Mouse (Mus musculus): Measurements from ENCODE around the gene Gm3005. TPM values are rescaled to one million over a fixed set of nuclear protein-coding genes. Genes with fewer than 3 reads are reported as not detected.
"Not testable (repeated sequence)": the region's sequence is repeated elsewhere in the genome, so short reads cannot be mapped to it uniquely, and the experiment has no call there.

The Gm3005 gene
- polyA plus RNA-seq (2014; fragmentation: Nextera tagmentation; extraction: Ambion mirVana) = 9.0 and 12.1 TPM in 2 replicates

- not testable (repeated sequence) for H3K9ac ChIP-seq; H3K27ac ChIP-seq; H3K4me1 ChIP-seq (replicated peaks; ENCODE audit: control insufficient read depth, insufficient read depth, low read length); ATAC-seq (ENCODE audit: low FRiP score); DNase-seq (ENCODE audit: low spot score); H3K4me3 ChIP-seq (replicated peaks; ENCODE audit: low read length); H3K27me3 ChIP-seq (ENCODE audit: control insufficient read depth, insufficient read depth, low read length); H3K9me3 ChIP-seq (ENCODE audit: control insufficient read depth, low read length); H3K36me3 ChIP-seq (replicated peaks; ENCODE audit: control insufficient read depth, insufficient read depth); H3K4me2 ChIP-seq (replicated peaks)
- WGBS = no CpG with 5 or more reads among the region's 2 CpGs
These were observed at the start of gene Gm3005 for GRCm38 (mm10) chr14:3427803-3428202. Gene Gm3005, plus strand, starts transcription at chr14:3428103.

- ATAC-seq (ENCODE audit: low FRiP score); H3K9me3 ChIP-seq (ENCODE audit: control insufficient read depth, low read length); DNase-seq (ENCODE audit: low spot score); H3K36me3 ChIP-seq (replicated peaks; ENCODE audit: control insufficient read depth, insufficient read depth); H3K4me3 ChIP-seq (replicated peaks; ENCODE audit: low read length); H3K27ac ChIP-seq; H3K4me2 ChIP-seq (replicated peaks); H3K9ac ChIP-seq; H3K27me3 ChIP-seq (ENCODE audit: control insufficient read depth, insufficient read depth, low read length); H3K4me1 ChIP-seq (replicated peaks; ENCODE audit: control insufficient read depth, insufficient read depth, low read length): not testable (repeated sequence)
- WGBS = no CpG with 5 or more reads among the region's 2 CpGs
These were observed 33.1 kb upstream of the Gm3005 start, which contains the start of gene Gm10413 for GRCm38 (mm10) chr14:3394793-3395192. Gene Gm10413, plus strand, starts transcription at chr14:3395093.

GRCm38 (mm10) chr14:3412314-3412713 is 15.6 kb upstream of the Gm3005 start, which contains the start of gene Gm10409:
Gene Gm10409, plus strand, starts transcription at chr14:3412614.
- not testable (repeated sequence) for ATAC-seq (ENCODE audit: low FRiP score); H3K27ac ChIP-seq; H3K4me3 ChIP-seq (replicated peaks; ENCODE audit: low read length); H3K9ac ChIP-seq; H3K9me3 ChIP-seq (ENCODE audit: control insufficient read depth, low read length); H3K4me1 ChIP-seq (replicated peaks; ENCODE audit: control insufficient read depth, insufficient read depth, low read length); DNase-seq (ENCODE audit: low spot score); H3K27me3 ChIP-seq (ENCODE audit: control insufficient read depth, insufficient read depth, low read length); H3K4me2 ChIP-seq (replicated peaks); H3K36me3 ChIP-seq (replicated peaks; ENCODE audit: control insufficient read depth, insufficient read depth)
- no CpG with 5 or more reads among the region's 32 CpGs for WGBS

DNA sequence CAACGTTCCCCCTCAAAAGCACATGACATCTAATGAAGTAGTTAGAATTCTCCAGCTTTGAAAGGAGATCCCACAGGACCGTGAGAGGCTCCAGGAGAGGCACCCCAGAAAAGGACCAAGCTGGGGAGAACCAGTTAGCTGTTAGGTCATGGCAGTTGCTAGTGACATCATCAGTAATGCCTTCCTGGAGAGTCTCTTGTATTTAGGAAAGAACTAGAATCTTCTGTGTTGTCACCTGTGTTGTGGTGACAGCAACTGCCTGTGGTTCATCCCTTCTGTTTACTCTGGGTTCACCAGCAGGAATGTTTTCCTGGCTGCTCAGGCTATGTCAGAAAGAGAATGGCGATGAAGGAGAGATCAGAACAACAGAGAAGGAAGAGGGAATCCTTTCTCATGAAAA is 21.2 kb downstream of the Gm3005 start, which contains the start of gene Gm10408:
Gm10408 (plus strand) TSS at position 301 of the 400 bp plus-strand sequence.
- WGBS = no CpG with 5 or more reads among the region's 3 CpGs
- H3K4me1 ChIP-seq (replicated peaks; ENCODE audit: control insufficient read depth, insufficient read depth, low read length); H3K36me3 ChIP-seq (replicated peaks; ENCODE audit: control insufficient read depth, insufficient read depth); H3K9ac ChIP-seq; H3K4me3 ChIP-seq (replicated peaks; ENCODE audit: low read length); H3K27me3 ChIP-seq (ENCODE audit: control insufficient read depth, insufficient read depth, low read length); H3K27ac ChIP-seq; H3K4me2 ChIP-seq (replicated peaks); DNase-seq (ENCODE audit: low spot score); H3K9me3 ChIP-seq (ENCODE audit: control insufficient read depth, low read length); ATAC-seq (ENCODE audit: low FRiP score): not testable (repeated sequence)

GRCm38 (mm10) chr14:3634212-3634611 is 206.3 kb downstream of the Gm3005 start, which contains the start of gene Gm3012:
Gene Gm3012, plus strand, starts transcription at chr14:3634512.
- H3K4me3 ChIP-seq (replicated peaks; ENCODE audit: low read length); H3K4me2 ChIP-seq (replicated peaks); H3K4me1 ChIP-seq (replicated peaks; ENCODE audit: control insufficient read depth, insufficient read depth, low read length); H3K36me3 ChIP-seq (replicated peaks; ENCODE audit: control insufficient read depth, insufficient read depth); H3K9me3 ChIP-seq (ENCODE audit: control insufficient read depth, low read length); H3K27me3 ChIP-seq (ENCODE audit: control insufficient read depth, insufficient read depth, low read length); DNase-seq (ENCODE audit: low spot score); H3K9ac ChIP-seq; ATAC-seq (ENCODE audit: low FRiP score); H3K27ac ChIP-seq: not testable (repeated sequence)
- WGBS = no CpG with 5 or more reads among the region's 2 CpGs

Other genes with a start within 250 kb of the Gm3005 start
- gene Gm5795, start 239.8 kb upstream of the Gm3005 start, polyA plus RNA-seq (2014; fragmentation: Nextera tagmentation; extraction: Ambion mirVana) = 0.37 TPM in 1 of 2 replicates, not detected in the other
- gene D830030K20Rik, start 219.6 kb upstream of the Gm3005 start, polyA plus RNA-seq (2014; fragmentation: Nextera tagmentation; extraction: Ambion mirVana) = 27.3 and 28.4 TPM in 2 replicates
- 0.58 TPM in 1 of 2 replicates, not detected in the other for gene Gm2956, start 95.5 kb upstream of the Gm3005 start, polyA plus RNA-seq (2014; fragmentation: Nextera tagmentation; extraction: Ambion mirVana)
- not detected in 2 replicates for gene Gm10413, start 33.0 kb upstream of the Gm3005 start, polyA plus RNA-seq (2014; fragmentation: Nextera tagmentation; extraction: Ambion mirVana)
- 21.5 and 21.7 TPM in 2 replicates for gene Gm10409, start 15.5 kb upstream of the Gm3005 start, polyA plus RNA-seq (2014; fragmentation: Nextera tagmentation; extraction: Ambion mirVana)
- not detected in 2 replicates for gene Gm10408, start 21.3 kb downstream of the Gm3005 start, polyA plus RNA-seq (2014; fragmentation: Nextera tagmentation; extraction: Ambion mirVana)
- not detected in 2 replicates for gene Gm3012, start 206.4 kb downstream of the Gm3005 start, polyA plus RNA-seq (2014; fragmentation: Nextera tagmentation; extraction: Ambion mirVana)
- 21.5 and 21.7 TPM in 2 replicates for gene Gm3020, start 223.9 kb downstream of the Gm3005 start, polyA plus RNA-seq (2014; fragmentation: Nextera tagmentation; extraction: Ambion mirVana)

All from hindbrain, embryonic 14.5 days (tissue).